Comparison of ENCODE assay signal across 9 mouse cellular contexts in genomic region chr4:21712147-21712546, GRCm38 (mm10). TPM values are rescaled to one million over a fixed set of nuclear protein-coding genes. Genes with fewer than 3 reads are reported as not detected.
A peak's percentile ranks its signal among the peaks of the same experiment; 100 is the strongest.
DNase-seq lines count a peak whose midpoint lies in the region; ATAC-seq and TF ChIP-seq lines count a peak whose summit lies in the region.
"Had no signal": no experiment of that assay in that cellular context is flagged by ENCODE, and none has a peak within 500 bp of the region (broad histone marks: within the 10 kb centered on the region; RNA-seq: fewer than 3 reads in every experiment).

No protein-coding gene starts in this region.

- WGBS in forebrain, embryonic 15.5 days, result 5% methylated on average over 13 of the region's 13 CpGs
- WGBS in large intestine, adult 2 months, result 4% methylated on average over 13 of the region's 13 CpGs

- no peak overlapping the region for H3K4me3 ChIP-seq in CH12.LX (replicated peaks in 1 of 3; ENCODE audit: low read depth in 2 of 3, low read length in 2 of 3, poor library complexity in 1 of 3)
- peak overlapping the region; percentile 17 for H3K4me3 ChIP-seq in forebrain, embryonic 15.5 days

- TF ChIP-seq POLR2A in CH12.LX (IDR thresholded peaks at IDR 0.05; ENCODE audit: low read depth, low read length), result no peak

- H3K27me3 ChIP-seq in CH12.LX (replicated peaks), result peaks cover 59% of the 10 kb centered on the region
- peaks cover 21% of the 10 kb centered on the region for H3K27me3 ChIP-seq in forebrain, embryonic 15.5 days

- H3K4me2 ChIP-seq in CH12.LX (ENCODE audit: insufficient read depth, low read depth, poor library complexity, severe bottlenecking), result peak overlapping the region; percentile 26; the same call in 1 of the 2 replicates
- H3K4me2 ChIP-seq in forebrain, embryonic 15.5 days (replicated peaks), result peak overlapping the region; percentile 29

- no peaks in the 10 kb centered on the region for H3K9me3 ChIP-seq in CH12.LX (replicated peaks; ENCODE audit: low read length)
- H3K9me3 ChIP-seq in forebrain, embryonic 15.5 days, result no peaks in the 10 kb centered on the region

- in situ Hi-C loops in CH12.LX (cut with MboI; ENCODE audit: low pct_ligation_motif_present, low pct_unique_long_range_greater_than_20kb, low sequenced_read_pairs), result no loop called here

- peak; percentile 84 for DNase-seq in CH12.LX (ENCODE audit: extremely low read depth)
- DNase-seq in adrenal gland, adult 18-20 months (ENCODE audit: low spot score in 2 of 2), result peak; percentile 55 to 57
- DNase-seq in heart, postnatal 4 days, result peak; percentile 93
- DNase-seq in large intestine, adult 2 months (ENCODE audit: low read depth, low spot score), result peak; percentile 21
- DNase-seq in mesoderm, embryonic 11.5 days (ENCODE audit: low read depth, low spot score), result peak; percentile 93
- DNase-seq in skeletal muscle tissue, adult 2 months (ENCODE audit: low read depth, low spot score), result peak; percentile 52

- ATAC-seq in forebrain, embryonic 15.5 days (replicated peaks), result peak; percentile 51; the same call in 1 of the 2 replicates
- ATAC-seq in cerebellum, adult (ENCODE audit: insufficient number of reproducible peaks, low FRiP score, low TSS enrichment), result no peak

- TF ChIP-seq RAD21 in CH12.LX (IDR thresholded peaks at IDR 0.05; ENCODE audit: low read depth, low read length), result no peak

- no peak overlapping the region for H3K9ac ChIP-seq in CH12.LX (ENCODE audit: insufficient read depth, low read depth)
- H3K9ac ChIP-seq in forebrain, embryonic 15.5 days (replicated peaks), result peak overlapping the region; percentile 19; the same call in 1 of the 2 replicates

- H3K27ac ChIP-seq in CH12.LX (ENCODE audit: insufficient read depth, low read depth), result no peak overlapping the region
- no peak overlapping the region for H3K27ac ChIP-seq in forebrain, embryonic 15.5 days (replicated peaks)

- no peak for TF ChIP-seq CTCF in CH12.LX (conservative IDR thresholded peaks at IDR 0.05 in 1 of 2, IDR thresholded peaks at IDR 0.05 in 1 of 2; ENCODE audit: low read depth in 2 of 2, low read length in 2 of 2)

- H3K4me1 ChIP-seq in CH12.LX (ENCODE audit: control insufficient read depth in 1 of 2, insufficient read depth in 2 of 2), result peaks cover 0 to 4% of the 10 kb centered on the region in 2 experiments; a peak in 2 of 4 replicates
- H3K4me1 ChIP-seq in forebrain, embryonic 15.5 days, result peaks cover 4% of the 10 kb centered on the region; the same call in 1 of the 2 replicates

- H3K36me3 ChIP-seq in CH12.LX (replicated peaks in 1 of 2; ENCODE audit: control insufficient read depth in 1 of 2, insufficient read depth in 1 of 2, low read length in 1 of 2), result no peaks in the 10 kb centered on the region
- no peaks in the 10 kb centered on the region for H3K36me3 ChIP-seq in forebrain, embryonic 15.5 days

- dilution Hi-C loops in CH12.LX (cut with MboI; ENCODE audit: extremely low pct_ligation_motif_present, extremely low pct_unique_long_range_greater_than_20kb, low sequenced_read_pairs), result no loop called here

- no peaks in the 10 kb centered on the region for H3K79me2 ChIP-seq in CH12.LX (replicated peaks; ENCODE audit: control insufficient read depth, extremely low read depth, insufficient read depth, poor library complexity, severe bottlenecking)

- no peak for TF ChIP-seq EP300 in CH12.LX (IDR thresholded peaks at IDR 0.05; ENCODE audit: low read length)

TF ChIP-seq in CH12.LX, 34 proteins besides CTCF, POLR2A, EP300 and RAD21:
- TF ChIP-seq TBP (conservative IDR thresholded peaks at IDR 0.05; ENCODE audit: low read depth, low read length), result no peak
- no peak for TF ChIP-seq MAFK (IDR thresholded peaks at IDR 0.05; ENCODE audit: insufficient replicate concordance, low read length)
- no peak for TF ChIP-seq MEF2A (IDR thresholded peaks at IDR 0.05; ENCODE audit: borderline replicate concordance, low read depth, low read length)
- peak; percentile 100 for TF ChIP-seq SIN3A (IDR thresholded peaks at IDR 0.05; ENCODE audit: low read length)
- TF ChIP-seq ELF1 (IDR thresholded peaks at IDR 0.05; ENCODE audit: low read depth, low read length), result peak; percentile 69; the same call in 1 of the 2 replicates
- no peak for TF ChIP-seq CHD1 (IDR thresholded peaks at IDR 0.05; ENCODE audit: low read depth, low read length)
- TF ChIP-seq USF2 (conservative IDR thresholded peaks at IDR 0.05; ENCODE audit: low read depth, low read length), result no peak
- no peak for TF ChIP-seq ETS1 (conservative IDR thresholded peaks at IDR 0.05; ENCODE audit: low read depth, low read length)
- TF ChIP-seq ZC3H11A (IDR thresholded peaks at IDR 0.05; ENCODE audit: low read depth, low read length), result no peak
- TF ChIP-seq ZNF384 (IDR thresholded peaks at IDR 0.05; ENCODE audit: low read depth, low read length), result no peak
- no peak for TF ChIP-seq GABPA (IDR thresholded peaks at IDR 0.05; ENCODE audit: insufficient replicate concordance, low read depth, low read length)
- no peak for TF ChIP-seq JUND (conservative IDR thresholded peaks at IDR 0.05; ENCODE audit: low read depth, low read length)
- TF ChIP-seq MAZ (IDR thresholded peaks at IDR 0.05; ENCODE audit: low read depth, low read length), result no peak
- no peak for TF ChIP-seq ZKSCAN1 (IDR thresholded peaks at IDR 0.05; ENCODE audit: borderline replicate concordance, low read depth, low read length)
- no peak for TF ChIP-seq NELFE (IDR thresholded peaks at IDR 0.05; ENCODE audit: low read depth, low read length)
- no peak for TF ChIP-seq USF1 (IDR thresholded peaks at IDR 0.05; ENCODE audit: low read depth, low read length)
- TF ChIP-seq TCF12 (IDR thresholded peaks at IDR 0.05; ENCODE audit: low read depth, low read length), result no peak
- TF ChIP-seq JUN (IDR thresholded peaks at IDR 0.05; ENCODE audit: insufficient read depth, low read depth, low read length), result no peak
- no peak for TF ChIP-seq CHD2 (IDR thresholded peaks at IDR 0.05; ENCODE audit: low read length)
- no peak for TF ChIP-seq MYC (IDR thresholded peaks at IDR 0.05; ENCODE audit: low read depth, low read length)
- TF ChIP-seq UBTF (IDR thresholded peaks at IDR 0.05; ENCODE audit: low read depth, low read length), result no peak
- TF ChIP-seq SMC3 (IDR thresholded peaks at IDR 0.05; ENCODE audit: low read depth, low read length), result no peak
- TF ChIP-seq RCOR1 (conservative IDR thresholded peaks at IDR 0.05; ENCODE audit: low read depth, low read length), result no peak
- TF ChIP-seq ZMIZ1 (IDR thresholded peaks at IDR 0.05; ENCODE audit: low read depth, low read length), result no peak
- TF ChIP-seq BHLHE40 (IDR thresholded peaks at IDR 0.05; ENCODE audit: low read depth, low read length), result no peak
- TF ChIP-seq IRF4 (IDR thresholded peaks at IDR 0.05; ENCODE audit: low read depth, low read length), result no peak
- no peak for TF ChIP-seq HCFC1 (IDR thresholded peaks at IDR 0.05; ENCODE audit: low read depth, low read length)
- no peak for TF ChIP-seq POLR2AphosphoS2 (IDR thresholded peaks at IDR 0.05; ENCODE audit: low read depth, low read length)
- TF ChIP-seq PAX5 (IDR thresholded peaks at IDR 0.05; ENCODE audit: low read length), result no peak
- peak; percentile 99 for TF ChIP-seq MXI1 (IDR thresholded peaks at IDR 0.05; ENCODE audit: low read depth, low read length)
- TF ChIP-seq NRF1 (IDR thresholded peaks at IDR 0.05; ENCODE audit: low read depth, low read length), result no peak
- peak; percentile 56; the same call in 1 of the 2 replicates for TF ChIP-seq MAX (IDR thresholded peaks at IDR 0.05; ENCODE audit: low read length)
- no peak for TF ChIP-seq KAT2A (IDR thresholded peaks at IDR 0.05; ENCODE audit: insufficient replicate concordance, low read length)

RNA-seq across cellular contexts. Expression of gene Ccnc, which starts 15.4 kb away (rescaled TPM):
- total RNA-seq in CH12.LX (2012; rRNA removed) (20.7 and 22.7 TPM in 2 replicates), CH12.LX (2014; rRNA removed) (61.4 and 73.0 TPM in 2 replicates)
- polyA plus RNA-seq in CH12.LX (2012; ENCODE audit: insufficient read length, low read depth), result 24.4 and 32.3 TPM in 2 replicates
- 10 to 100 TPM; 21.2 to 23.7 TPM for total RNA-seq in adrenal gland, adult 18-20 months (2021)
- polyA plus RNA-seq in forebrain, embryonic 15.5 days (2015; fragmentation: Nextera tagmentation; extraction: Ambion mirVana), result 65.0 and 72.7 TPM in 2 replicates
- 10 to 100 TPM; 17.5 to 18.5 TPM for total RNA-seq in heart, postnatal 4 days (2021)
- 3.9 and 5.1 TPM in 2 replicates for polyA plus RNA-seq in large intestine, adult 2 months (2012; rRNA removed)

RNA-seq across cellular contexts. Expression of gene Prdm13, which starts 26.4 kb away (rescaled TPM):
- total RNA-seq in CH12.LX (2012; rRNA removed) (not detected in 2 replicates), CH12.LX (2014; rRNA removed) (not detected in 2 replicates)
- polyA plus RNA-seq in CH12.LX (2012; ENCODE audit: insufficient read length, low read depth), result not detected in 2 replicates
- total RNA-seq in adrenal gland, adult 18-20 months (2021), result not detected
- polyA plus RNA-seq in forebrain, embryonic 15.5 days (2015; fragmentation: Nextera tagmentation; extraction: Ambion mirVana), result 0.14 and 0.34 TPM in 2 replicates
- not detected for total RNA-seq in heart, postnatal 4 days (2021)
- polyA plus RNA-seq in large intestine, adult 2 months (2012; rRNA removed), result not detected in 2 replicates
- total RNA-seq: layer of hippocampus, postnatal 14 days had no signal

RNA-seq across cellular contexts. Expression of gene Usp45, which starts 54.8 kb away (rescaled TPM):
- 17.4 and 17.5 TPM in 2 replicates for total RNA-seq in CH12.LX (2012; rRNA removed)
- total RNA-seq in CH12.LX (2014; rRNA removed), result 30.6 and 37.0 TPM in 2 replicates
- polyA plus RNA-seq in CH12.LX (2012; ENCODE audit: insufficient read length, low read depth), result 16.7 and 23.3 TPM in 2 replicates
- 10 to 100 TPM; 14.9 to 17.5 TPM for total RNA-seq in adrenal gland, adult 18-20 months (2021)
- polyA plus RNA-seq in forebrain, embryonic 15.5 days (2015; fragmentation: Nextera tagmentation; extraction: Ambion mirVana), result 7.0 and 8.8 TPM in 2 replicates
- 10 to 100 TPM; 12.8 to 13.6 TPM for total RNA-seq in heart, postnatal 4 days (2021)
- polyA plus RNA-seq in large intestine, adult 2 months (2012; rRNA removed), result 2.3 and 5.2 TPM in 2 replicates

RNA-seq across cellular contexts. Expression of gene Tstd3, which starts 54.9 kb away (rescaled TPM):
- 24.6 and 25.6 TPM in 2 replicates for total RNA-seq in CH12.LX (2012; rRNA removed)
- total RNA-seq in CH12.LX (2014; rRNA removed), result 51.0 and 57.1 TPM in 2 replicates
- polyA plus RNA-seq in CH12.LX (2012; ENCODE audit: insufficient read length, low read depth), result 37.2 and 39.9 TPM in 2 replicates
- 1 to 10 TPM; 8.5 to 9.9 TPM for total RNA-seq in adrenal gland, adult 18-20 months (2021)
- polyA plus RNA-seq in forebrain, embryonic 15.5 days (2015; fragmentation: Nextera tagmentation; extraction: Ambion mirVana), result 14.9 and 16.4 TPM in 2 replicates
- 10 to 100 TPM; 10.9 to 13.0 TPM for total RNA-seq in heart, postnatal 4 days (2021)
- polyA plus RNA-seq in large intestine, adult 2 months (2012; rRNA removed), result 4.7 and 8.8 TPM in 2 replicates

Comparison
In these comparisons a context has a peak if more than half of its experiments do, and no peak if none do; other contexts are left out.
1. DNase-seq: peak in every context shown above with its lines; median percentile 93 in heart, postnatal 4 days; 93 in mesoderm, embryonic 11.5 days; 84 in CH12.LX; 56 in adrenal gland, adult 18-20 months; 52 in skeletal muscle tissue, adult 2 months; 21 in large intestine, adult 2 months.